Mouse (Mus musculus) limb, embryonic 14.5 days (tissue): ENCODE results near the gene Ift88. TPM values are rescaled to one million over a fixed set of nuclear protein-coding genes. Genes with fewer than 3 reads are reported as not detected.

ENCODE experiments used
- ATAC-seq: fragments of 200-750 bp; cut with Nextera tagmentation; 2 replicates; pipeline ENCODE4 v1.8.0; 2017; ENCODE audit warnings: low read depth, moderate number of reproducible peaks, moderate TSS enrichment; ENCODE audit not compliant: low FRiP score
- DNase-seq: peaks from one replicate; pipeline ENCODE4 v3.0.0-alpha.2; 2015; ENCODE audit warnings: low spot score
- H3K27ac ChIP-seq: fragments of 300-500 bp; sonication (generic); replicated peaks from 2 replicates; pipeline ENCODE4 v1.5.1; 2014; ENCODE audit warnings: low read depth, mild to moderate bottlenecking, low read length, moderate library complexity, mixed read lengths
- H3K27me3 ChIP-seq: fragments of 300-500 bp; sonication (generic); 2 replicates; pipeline ENCODE4 v1.6.1; 2014; ENCODE audit warnings: low read length, mixed read lengths; ENCODE audit not compliant: control insufficient read depth, insufficient read depth
- H3K36me3 ChIP-seq: fragments of 300-500 bp; sonication (generic); 2 replicates; pipeline ENCODE4 v1.6.1; 2014; ENCODE audit warnings: mild to moderate bottlenecking, low read length, moderate library complexity, mixed read lengths; ENCODE audit not compliant: control insufficient read depth, insufficient read depth
- H3K4me1 ChIP-seq: fragments of 300-500 bp; sonication (generic); 2 replicates; pipeline ENCODE4 v1.6.1; 2014; ENCODE audit warnings: antibody characterized with exemption, low read length, mixed read lengths; ENCODE audit not compliant: control insufficient read depth, insufficient read depth
- H3K4me2 ChIP-seq: fragments of 300-500 bp; sonication (generic); replicated peaks from 2 replicates; pipeline ENCODE4 v1.6.1; 2014; ENCODE audit warnings: low read depth, mild to moderate bottlenecking, low read length, moderate library complexity; ENCODE audit not compliant: severe bottlenecking
- H3K4me3 ChIP-seq: fragments of 300-500 bp; sonication (generic); replicated peaks from 2 replicates; pipeline ENCODE4 v1.5.1; 2014; ENCODE audit warnings: low read length
- H3K9ac ChIP-seq: fragments of 300-500 bp; sonication (generic); 2 replicates; pipeline ENCODE4 v1.6.1; 2014; ENCODE audit warnings: mild to moderate bottlenecking, low read depth, low read length, moderate library complexity; ENCODE audit not compliant: severe bottlenecking
- H3K9me3 ChIP-seq: fragments of 300-500 bp; sonication (generic); 2 replicates; pipeline ENCODE4 v1.6.1; 2016; ENCODE audit warnings: low read length; ENCODE audit not compliant: control insufficient read depth
- POLR2A ChIP-seq: fragments of 200-500 bp; IDR thresholded peaks from 2 replicates; pipeline ENCODE4 v1.8.0; 2012; ENCODE audit warnings: inconsistent platforms, mild to moderate bottlenecking, moderate library complexity, borderline replicate concordance; ENCODE audit not compliant: insufficient read depth, insufficient read length; ENCODE audit errors: extremely low read depth
- WGBS: fragments of 180-500 bp; shearing (Covaris S2); extraction: QIAGEN DNeasy Blood & Tissue Kit; methylation state at CpG from one replicate; pipeline ENCODE4 v1.1.7; 2014; 5-methylcytosine and 5-hydroxymethylcytosine counted together
- polyA plus RNA-seq, 2 experiments: library from polyadenylated mRNA; depleted of rRNA in 1 of 2; stranded (reverse) in 1 of 2; unstranded in 1 of 2; fragments of >200 nt; fragmentation: Nextera tagmentation in 1 of 2; extraction: Ambion mirVana in 1 of 2; gene quantifications; 2 replicates each; pipeline versions ENCODE4 v1.2.1 to v1.2.3; 2012 to 2014

The Ift88 gene
- polyA plus RNA-seq, 2 experiments, result 18.0 to 23.9 TPM

- Histone ChIP-seq H3K27me3 (no peaks in the 10 kb centered on the region), H3K36me3 (peaks cover 12% of the 10 kb centered on the region; the same call in 1 of the 2 replicates), H3K4me1 (peaks cover 9% of the 10 kb centered on the region; the same call in 1 of the 2 replicates), H3K4me3 (no peak overlapping the region), H3K27ac (no peak overlapping the region), H3K9ac (no peak overlapping the region), H3K9me3 (no peaks in the 10 kb centered on the region), H3K4me2 (no peak overlapping the region)
- TF ChIP-seq POLR2A, result no peak
- DNase-seq, result no peak
- 85% methylated on average over 7 of the region's 7 CpGs for WGBS
- ATAC-seq, result no peak
Measured at GRCm38 (mm10) chr14:57517001-57517400, 93.1 kb downstream of the Ift88 start.

- H3K4me3 ChIP-seq, result peak overlapping the region; percentile 82; the same call in 1 of the 2 replicates
- ATAC-seq (no peak), DNase-seq (no peak)
- no peak for TF ChIP-seq POLR2A
- WGBS, result 42% methylated on average over 9 of the region's 9 CpGs
- H3K9ac ChIP-seq, result no peak overlapping the region
- H3K4me2 ChIP-seq, result peak overlapping the region; percentile 87
- H3K27ac ChIP-seq, result no peak overlapping the region
- no peaks in the 10 kb centered on the region for H3K9me3 ChIP-seq
- H3K27me3 ChIP-seq, result no peaks in the 10 kb centered on the region
- H3K4me1 ChIP-seq, result peaks cover 5% of the 10 kb centered on the region; the same call in 1 of the 2 replicates
- no peaks in the 10 kb centered on the region for H3K36me3 ChIP-seq
Measured at GRCm38 (mm10) chr14:57523762-57524161, 99.9 kb downstream of the Ift88 start.

GRCm38 (mm10) chr14:57524671-57525387 is 101.0 kb downstream of the Ift88 start, which contains the start of gene Il17d:
Il17d (plus strand) TSS chr14:57524777.
- Histone ChIP-seq H3K27me3 (no peaks in the 10 kb centered on the region), H3K4me1 (peaks cover 11% of the 10 kb centered on the region), H3K9me3 (no peaks in the 10 kb centered on the region), H3K9ac (peak within 1 kb of the TSS; percentile 83), H3K36me3 (no peaks in the 10 kb centered on the region), H3K4me2 (peak within 1 kb of the TSS; percentile 87), H3K27ac (peak within 1 kb of the TSS; percentile 82), H3K4me3 (peak within 1 kb of the TSS; percentile 82)
- 0 out of 2 replicates have a peak, but pooled peaks have one; percentile 37 for TF ChIP-seq POLR2A
- WGBS, result 2% methylated on average over 26 of the region's 104 CpGs
- DNase-seq (no peak), ATAC-seq (peak; percentile 29)

- Histone ChIP-seq H3K36me3 (no peaks in the 10 kb centered on the region), H3K9me3 (no peaks in the 10 kb centered on the region), H3K4me2 (peak overlapping the region; percentile 87), H3K4me1 (peaks cover 11% of the 10 kb centered on the region), H3K9ac (peak overlapping the region; percentile 83), H3K27me3 (no peaks in the 10 kb centered on the region), H3K27ac (peak overlapping the region; percentile 73), H3K4me3 (peak overlapping the region; percentile 82)
- TF ChIP-seq POLR2A, result no peak
- 3% methylated on average over 28 of the region's 60 CpGs for whole genome bisulfite sequencing
- ATAC-seq (peak; percentile 71), DNase-seq (peak; percentile 39)
Measured at GRCm38 (mm10) chr14:57525388-57526049, 101.7 kb downstream of the Ift88 start.

GRCm38 (mm10) chr14:57526050-57526623 is 102.3 kb downstream of the Ift88 start:
- no peaks in the 10 kb centered on the region for H3K9me3 ChIP-seq
- no peaks in the 10 kb centered on the region for H3K36me3 ChIP-seq
- no peak overlapping the region for H3K9ac ChIP-seq
- H3K27ac ChIP-seq, result no peak overlapping the region
- ATAC-seq (no peak), DNase-seq (no peak)
- H3K4me2 ChIP-seq, result peak overlapping the region; percentile 87
- no peaks in the 10 kb centered on the region for H3K27me3 ChIP-seq
- H3K4me1 ChIP-seq, result peaks cover 11% of the 10 kb centered on the region
- H3K4me3 ChIP-seq, result peak overlapping the region; percentile 82
- 48% methylated on average over 10 of the region's 10 CpGs for WGBS
- no peak for TF ChIP-seq POLR2A
